Mouse (Mus musculus): ENCODE measurements around the gene Idh3g. TPM values are rescaled to one million over a fixed set of nuclear protein-coding genes. Genes with fewer than 3 reads are reported as not detected.

Gene Idh3g
- polyA plus RNA-seq, 1 experiment: 141 TPM

DNA sequence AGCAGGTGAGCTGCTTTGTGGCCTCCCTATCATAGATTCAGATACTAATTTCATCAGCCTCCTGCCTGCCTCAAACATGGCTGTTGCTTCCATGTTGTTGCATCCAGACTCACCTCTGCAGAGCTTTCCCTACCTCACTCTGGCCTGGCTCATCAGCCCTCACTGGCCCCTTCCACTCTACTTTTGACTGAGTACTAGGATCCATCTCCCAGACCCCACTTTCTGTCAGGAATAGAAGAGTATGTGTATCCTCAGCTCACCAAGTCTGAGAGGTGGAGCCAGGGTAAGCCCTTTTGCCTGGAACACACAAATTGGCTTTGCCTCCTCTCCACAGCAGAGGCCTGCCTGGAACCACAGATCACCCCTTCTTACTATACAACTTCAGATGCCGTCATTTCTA, 1.8 kb upstream of the Idh3g start:
- Histone ChIP-seq H3K27me3 (ENCODE audit: control insufficient read depth, insufficient read depth, insufficient read length) (no peaks in the 10 kb centered on the region), H3K36me3 (ENCODE audit: control insufficient read depth, insufficient read depth) (peaks cover 27% of the 10 kb centered on the region), H3K79me3 (ENCODE audit: low read depth) (peaks cover 47% of the 10 kb centered on the region), H3K79me2 (ENCODE audit: control insufficient read depth, insufficient read depth) (peaks cover 58% of the 10 kb centered on the region), H3ac (ENCODE audit: control insufficient read depth, insufficient read length, low read depth) (peak overlapping the region; percentile 62), H3K4me3 (ENCODE audit: insufficient read depth, poor library complexity, severe bottlenecking) (no peak overlapping the region)
- TF ChIP-seq CEBPB (IDR thresholded peaks at IDR 0.05; ENCODE audit: low read depth): no peak
- no peak for TF ChIP-seq MYOG (IDR thresholded peaks at IDR 0.05; ENCODE audit: control insufficient read depth, extremely low read depth, insufficient read length)
- no peak for TF ChIP-seq USF1 (IDR thresholded peaks at IDR 0.05; ENCODE audit: low read depth)
- TF ChIP-seq FOSL1 (IDR thresholded peaks at IDR 0.05; ENCODE audit: insufficient read depth, low read length, poor library complexity, severe bottlenecking): no peak
- TF ChIP-seq MAX (IDR thresholded peaks at IDR 0.05): no peak
- no peak for TF ChIP-seq MYOD1 (IDR thresholded peaks at IDR 0.05; ENCODE audit: control insufficient read depth, insufficient read length, low read depth)
- no peak for TF ChIP-seq CTCF (IDR thresholded peaks at IDR 0.05; ENCODE audit: control insufficient read depth, insufficient read depth, insufficient read length)

DNA sequence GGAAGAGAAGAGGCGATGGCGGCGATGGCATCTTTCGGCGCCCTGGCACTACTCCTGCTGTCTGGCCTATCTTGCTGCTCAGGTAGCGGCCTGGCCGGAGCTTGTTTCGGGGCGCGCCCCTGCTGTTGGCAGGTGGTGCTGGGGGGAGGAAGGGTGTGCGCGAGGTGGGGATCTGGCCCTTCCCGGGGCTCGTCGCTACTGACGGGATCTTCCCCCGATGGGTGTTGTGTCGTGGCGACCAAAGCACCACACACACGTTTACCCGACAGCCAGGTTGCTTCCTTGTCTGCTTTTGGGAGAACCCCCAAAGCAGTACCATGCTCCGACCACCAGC, 495 bp upstream of the Idh3g start:
- TF ChIP-seq CEBPB (IDR thresholded peaks at IDR 0.05; ENCODE audit: low read depth): no peak
- TF ChIP-seq USF1 (IDR thresholded peaks at IDR 0.05; ENCODE audit: low read depth): no peak
- no peak for TF ChIP-seq MYOD1 (IDR thresholded peaks at IDR 0.05; ENCODE audit: control insufficient read depth, insufficient read length, low read depth)
- no peak for TF ChIP-seq MYOG (IDR thresholded peaks at IDR 0.05; ENCODE audit: control insufficient read depth, extremely low read depth, insufficient read length)
- TF ChIP-seq CTCF (IDR thresholded peaks at IDR 0.05; ENCODE audit: control insufficient read depth, insufficient read depth, insufficient read length): no peak
- no peak for TF ChIP-seq MAX (IDR thresholded peaks at IDR 0.05)
- TF ChIP-seq FOSL1 (IDR thresholded peaks at IDR 0.05; ENCODE audit: insufficient read depth, low read length, poor library complexity, severe bottlenecking): no peak
- H3K79me2 ChIP-seq (ENCODE audit: control insufficient read depth, insufficient read depth): peaks cover 71% of the 10 kb centered on the region
- H3K27me3 ChIP-seq (ENCODE audit: control insufficient read depth, insufficient read depth, insufficient read length): no peaks in the 10 kb centered on the region
- peaks cover 27% of the 10 kb centered on the region for H3K36me3 ChIP-seq (ENCODE audit: control insufficient read depth, insufficient read depth)
- H3K4me3 ChIP-seq (ENCODE audit: insufficient read depth, poor library complexity, severe bottlenecking): peak overlapping the region; percentile 56
- peak overlapping the region; percentile 86 for H3ac ChIP-seq (ENCODE audit: control insufficient read depth, insufficient read length, low read depth)
- peaks cover 53% of the 10 kb centered on the region for H3K79me3 ChIP-seq (ENCODE audit: low read depth)

DNA sequence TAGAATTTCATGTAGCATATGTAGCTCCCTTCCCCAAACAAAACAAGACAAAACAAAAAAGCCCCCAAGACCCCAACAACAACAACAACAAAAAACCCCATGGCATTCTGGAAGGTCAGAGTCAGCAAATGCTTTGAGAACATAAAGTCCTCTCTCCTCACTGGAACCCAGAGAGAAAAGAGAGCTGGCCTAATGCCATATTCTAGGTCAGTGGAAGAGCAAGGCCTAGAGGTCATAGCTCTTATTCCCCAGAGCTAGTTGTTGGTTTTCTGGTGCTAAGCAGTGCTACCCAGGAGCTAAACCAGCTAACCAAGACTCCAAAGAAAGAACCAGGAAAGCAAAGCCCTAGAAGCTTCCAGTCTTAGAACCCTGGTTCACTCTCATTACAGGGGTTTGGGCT, 1.0 kb downstream of the Idh3g start:
- H3K79me2 ChIP-seq (ENCODE audit: control insufficient read depth, insufficient read depth): peaks cover 73% of the 10 kb centered on the region
- peaks cover 53% of the 10 kb centered on the region for H3K79me3 ChIP-seq (ENCODE audit: low read depth)
- no peaks in the 10 kb centered on the region for H3K27me3 ChIP-seq (ENCODE audit: control insufficient read depth, insufficient read depth, insufficient read length)
- TF ChIP-seq CTCF (IDR thresholded peaks at IDR 0.05; ENCODE audit: control insufficient read depth, insufficient read depth, insufficient read length): no peak
- TF ChIP-seq FOSL1 (IDR thresholded peaks at IDR 0.05; ENCODE audit: insufficient read depth, low read length, poor library complexity, severe bottlenecking): no peak
- TF ChIP-seq USF1 (IDR thresholded peaks at IDR 0.05; ENCODE audit: low read depth): no peak
- no peak for TF ChIP-seq MYOG (IDR thresholded peaks at IDR 0.05; ENCODE audit: control insufficient read depth, extremely low read depth, insufficient read length)
- TF ChIP-seq MYOD1 (IDR thresholded peaks at IDR 0.05; ENCODE audit: control insufficient read depth, insufficient read length, low read depth): no peak
- TF ChIP-seq CEBPB (IDR thresholded peaks at IDR 0.05; ENCODE audit: low read depth): no peak
- no peak for TF ChIP-seq MAX (IDR thresholded peaks at IDR 0.05)
- H3ac ChIP-seq (ENCODE audit: control insufficient read depth, insufficient read length, low read depth): peak overlapping the region; percentile 81
- H3K36me3 ChIP-seq (ENCODE audit: control insufficient read depth, insufficient read depth): peaks cover 29% of the 10 kb centered on the region
- peak overlapping the region; percentile 56 for H3K4me3 ChIP-seq (ENCODE audit: insufficient read depth, poor library complexity, severe bottlenecking)

DNA sequence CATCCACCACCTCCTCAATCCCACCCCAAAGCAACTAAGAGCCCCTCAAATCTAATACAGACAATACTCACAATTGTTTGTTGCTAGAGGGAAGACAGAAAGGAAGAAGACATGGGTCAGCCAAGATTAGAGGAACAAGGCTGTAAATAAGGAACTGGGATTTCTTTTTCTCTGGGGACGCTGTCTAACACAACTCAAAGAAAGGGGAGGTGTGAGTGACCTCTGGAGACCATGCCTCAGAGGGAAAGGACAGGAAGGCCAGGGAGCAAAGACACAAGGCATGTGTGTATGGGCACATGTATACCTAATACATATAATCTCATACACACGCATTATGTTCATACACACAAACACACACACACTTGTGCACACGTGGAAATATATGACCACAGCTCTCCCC, 4.5 kb downstream of the Idh3g start:
- peaks cover 25% of the 10 kb centered on the region for H3K36me3 ChIP-seq (ENCODE audit: control insufficient read depth, insufficient read depth)
- peaks cover 47% of the 10 kb centered on the region for H3K79me2 ChIP-seq (ENCODE audit: control insufficient read depth, insufficient read depth)
- peaks cover 34% of the 10 kb centered on the region for H3K79me3 ChIP-seq (ENCODE audit: low read depth)
- no peak overlapping the region for H3ac ChIP-seq (ENCODE audit: control insufficient read depth, insufficient read length, low read depth)
- H3K4me3 ChIP-seq (ENCODE audit: insufficient read depth, poor library complexity, severe bottlenecking): no peak overlapping the region
- H3K27me3 ChIP-seq (ENCODE audit: control insufficient read depth, insufficient read depth, insufficient read length): no peaks in the 10 kb centered on the region
- TF ChIP-seq MYOD1 (IDR thresholded peaks at IDR 0.05; ENCODE audit: control insufficient read depth, insufficient read length, low read depth) (no peak), CEBPB (IDR thresholded peaks at IDR 0.05; ENCODE audit: low read depth) (no peak), MAX (IDR thresholded peaks at IDR 0.05) (no peak), FOSL1 (IDR thresholded peaks at IDR 0.05; ENCODE audit: insufficient read depth, low read length, poor library complexity, severe bottlenecking) (no peak), CTCF (IDR thresholded peaks at IDR 0.05; ENCODE audit: control insufficient read depth, insufficient read depth, insufficient read length) (no peak), MYOG (IDR thresholded peaks at IDR 0.05; ENCODE audit: control insufficient read depth, extremely low read depth, insufficient read length) (no peak), USF1 (IDR thresholded peaks at IDR 0.05; ENCODE audit: low read depth) (no peak)

DNA sequence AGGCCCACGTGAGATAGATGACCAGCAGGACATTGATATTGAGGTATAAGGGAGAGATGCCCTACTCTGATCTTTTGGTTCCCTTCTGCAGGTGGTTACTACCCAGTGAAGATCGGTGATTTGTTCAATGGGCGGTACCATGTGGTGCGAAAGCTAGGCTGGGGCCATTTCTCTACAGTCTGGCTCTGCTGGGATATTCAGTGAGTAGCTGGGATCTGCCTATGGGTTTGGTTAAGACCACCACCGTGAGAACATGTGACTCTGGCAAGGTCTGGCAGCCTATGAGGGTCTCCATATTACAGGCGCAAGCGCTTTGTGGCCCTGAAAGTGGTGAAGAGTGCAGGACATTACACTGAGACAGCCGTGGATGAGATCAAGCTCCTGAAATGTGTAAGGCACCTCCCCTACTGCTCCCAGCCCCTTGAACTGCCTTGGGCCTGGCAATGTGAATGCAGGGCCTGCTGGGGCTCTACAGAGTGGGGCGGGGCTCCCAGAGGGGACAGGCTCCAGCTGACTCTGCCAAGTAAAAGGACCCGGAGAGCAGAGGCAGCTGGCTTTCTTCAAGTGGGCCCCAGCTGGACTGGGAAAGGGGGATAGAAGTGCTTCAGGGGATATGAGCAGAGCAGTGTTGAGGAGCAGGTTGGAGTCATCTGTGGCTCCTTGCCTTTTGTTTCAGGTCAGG, 11.8 kb downstream of the Idh3g start:
- no peak overlapping the region for H3K4me3 ChIP-seq (ENCODE audit: insufficient read depth, poor library complexity, severe bottlenecking)
- H3ac ChIP-seq (ENCODE audit: control insufficient read depth, insufficient read length, low read depth): no peak overlapping the region

More for the DNA sequence above, 11.8 kb downstream of the Idh3g start:
- TF ChIP-seq MYOD1 (IDR thresholded peaks at IDR 0.05; ENCODE audit: control insufficient read depth, insufficient read length, low read depth): no peak
- no peak for TF ChIP-seq CTCF (IDR thresholded peaks at IDR 0.05; ENCODE audit: control insufficient read depth, insufficient read depth, insufficient read length)
- TF ChIP-seq FOSL1 (IDR thresholded peaks at IDR 0.05; ENCODE audit: insufficient read depth, low read length, poor library complexity, severe bottlenecking): no peak
- no peak for TF ChIP-seq MAX (IDR thresholded peaks at IDR 0.05)
- Histone ChIP-seq H3K79me3 (ENCODE audit: low read depth) (no peaks in the 10 kb centered on the region), H3K79me2 (ENCODE audit: control insufficient read depth, insufficient read depth) (no peaks in the 10 kb centered on the region), H3K27me3 (ENCODE audit: control insufficient read depth, insufficient read depth, insufficient read length) (no peaks in the 10 kb centered on the region), H3K36me3 (ENCODE audit: control insufficient read depth, insufficient read depth) (peaks cover 13% of the 10 kb centered on the region)

Data from C2C12 (cell line).